Mouse (Mus musculus) cortical plate, adult 2 months (tissue): ENCODE measurements around the gene Zfp989. TPM values are rescaled to one million over a fixed set of nuclear protein-coding genes. Genes with fewer than 3 reads are reported as not detected.
"Not testable (repeated sequence)": the region's sequence is repeated elsewhere in the genome, so short reads cannot be mapped to it uniquely, and the experiment has no call there.

Source experiments
- H3K27ac ChIP-seq: fragments of 200-500 bp; 2 replicates; pipeline ENCODE4 v1.5.1; 2012; ENCODE audit warnings: low read length, control low read depth, inconsistent platforms; ENCODE audit not compliant: insufficient read depth
- H3K4me1 ChIP-seq: fragments of 200-500 bp; 2 replicates; pipeline ENCODE4 v1.6.1; 2011; ENCODE audit warnings: low read length; ENCODE audit not compliant: control insufficient read depth, insufficient read depth
- H3K4me3 ChIP-seq: fragments of 200-500 bp; 2 replicates; pipeline ENCODE4 v1.5.1; 2011; ENCODE audit warnings: mild to moderate bottlenecking, low read length, control low read depth; ENCODE audit not compliant: insufficient read depth
- CTCF ChIP-seq: fragments of 200-500 bp; IDR thresholded peaks from 2 replicates; pipeline ENCODE4 v1.5.1; 2011; ENCODE audit warnings: mild to moderate bottlenecking, control low read depth, low read length; ENCODE audit not compliant: insufficient read depth; ENCODE audit errors: extremely low read depth
- POLR2A ChIP-seq: fragments of 200-500 bp; IDR thresholded peaks from 2 replicates; pipeline ENCODE4 v1.6.1; 2011; ENCODE audit warnings: mild to moderate bottlenecking, low read length, control low read depth; ENCODE audit not compliant: insufficient read depth; ENCODE audit errors: extremely low read depth
- polyA plus RNA-seq: library from polyadenylated mRNA; depleted of rRNA; stranded (reverse); fragments of >200 nt; gene quantifications from 2 replicates; pipeline ENCODE4 v1.2.3, GENCODE M21; 2012; rRNA removed

Gene Zfp989
- polyA plus RNA-seq: not detected in 2 replicates

GRCm38 (mm10) chr4:146971757-146972156 is at the start of gene Zfp989:
TSS of gene Zfp989 (plus strand) at chr4:146971976.
- H3K27ac ChIP-seq, H3K4me1 ChIP-seq, H3K4me3 ChIP-seq: not testable (repeated sequence)

- no peak overlapping the region for H3K4me3 ChIP-seq
- TF ChIP-seq POLR2A (no peak), CTCF (no peak)
- no peaks in the 10 kb centered on the region for H3K4me1 ChIP-seq
- H3K27ac ChIP-seq: no peak overlapping the region
Measured at GRCm38 (mm10) chr4:146932311-146933082, 39.3 kb upstream of the Zfp989 start.

GRCm38 (mm10) chr4:146941691-146942090 is 30.1 kb upstream of the Zfp989 start:
- H3K4me3 ChIP-seq, H3K4me1 ChIP-seq, H3K27ac ChIP-seq: not testable (repeated sequence)

GRCm38 (mm10) chr4:146976581-146976980 is 4.8 kb downstream of the Zfp989 start:
- not testable (repeated sequence) for H3K4me3 ChIP-seq, H3K27ac ChIP-seq, H3K4me1 ChIP-seq

- not testable (repeated sequence) for H3K4me1 ChIP-seq, H3K4me3 ChIP-seq, H3K27ac ChIP-seq
Measured at GRCm38 (mm10) chr4:147018400-147018799, 46.6 kb downstream of the Zfp989 start.

GRCm38 (mm10) chr4:147021550-147021949 is 49.8 kb downstream of the Zfp989 start, which contains the start of gene Rex2:
TSS of gene Rex2 (plus strand) at chr4:147021850.
- not testable (repeated sequence) for H3K4me3 ChIP-seq, H3K27ac ChIP-seq, H3K4me1 ChIP-seq

- not testable (repeated sequence) for H3K4me1 ChIP-seq, H3K27ac ChIP-seq, H3K4me3 ChIP-seq
Measured at GRCm38 (mm10) chr4:147026374-147026773, 54.6 kb downstream of the Zfp989 start.

- not testable (repeated sequence) for H3K4me3 ChIP-seq, H3K27ac ChIP-seq, H3K4me1 ChIP-seq
Measured at GRCm38 (mm10) chr4:147031308-147032036, 59.7 kb downstream of the Zfp989 start.

Other genes with a start within 250 kb of the Zfp989 start
- gene Gm21411, start 62.4 kb upstream of the Zfp989 start, polyA plus RNA-seq: not detected in 2 replicates
- gene Rex2, start 49.9 kb downstream of the Zfp989 start, polyA plus RNA-seq: not detected in 2 replicates
- 1.4 and 1.8 TPM in 2 replicates for gene Zfp991, start 160.1 kb downstream of the Zfp989 start, polyA plus RNA-seq